Mouse (Mus musculus): Measurements from ENCODE around the gene Parpbp.

Gene Parpbp

DNA sequence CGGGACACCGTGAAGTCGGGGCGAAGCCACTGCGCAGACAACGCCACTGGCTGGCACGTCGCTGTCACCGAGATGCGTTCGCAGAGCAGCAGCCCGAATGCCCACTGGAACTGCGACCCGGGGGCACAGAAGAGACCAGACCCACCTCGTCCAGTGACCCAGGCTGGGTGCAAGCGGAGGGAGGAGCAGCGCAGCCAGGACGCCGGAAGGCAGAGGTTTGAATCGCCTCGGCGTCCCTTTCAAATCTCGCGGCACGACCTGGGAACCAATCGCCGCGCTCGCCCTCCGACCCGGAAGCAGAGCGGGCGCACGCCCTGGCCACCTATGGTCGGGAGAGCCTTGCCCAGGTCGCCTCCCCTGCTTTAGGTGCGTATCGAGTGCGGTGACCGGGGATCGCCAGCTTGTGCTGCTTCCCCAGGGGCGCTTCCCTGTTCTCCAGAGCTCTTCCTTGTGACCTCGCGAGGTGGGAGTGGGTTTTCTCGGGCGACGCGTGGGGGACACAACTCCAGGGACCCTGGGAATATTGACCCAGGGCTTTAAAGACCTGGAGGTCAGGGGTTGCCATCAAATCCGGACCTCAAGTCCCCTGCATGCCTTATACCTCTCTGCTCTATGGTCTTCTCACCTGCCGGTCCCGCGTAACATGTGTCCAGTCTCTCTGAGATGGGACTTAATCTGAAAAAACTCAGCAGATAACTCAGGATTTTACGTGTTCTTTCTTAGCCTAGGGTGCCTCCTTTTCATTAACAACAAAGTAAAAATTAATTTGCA lies at the start of gene Parpbp, which contains the start of gene Nup37:
Parpbp (minus strand) TSS at position 235 of the 771 bp plus-strand sequence.
Nup37 (plus strand) TSS at position 286 of the 771 bp plus-strand sequence.
- DNase-seq = peak; percentile 91

DNA sequence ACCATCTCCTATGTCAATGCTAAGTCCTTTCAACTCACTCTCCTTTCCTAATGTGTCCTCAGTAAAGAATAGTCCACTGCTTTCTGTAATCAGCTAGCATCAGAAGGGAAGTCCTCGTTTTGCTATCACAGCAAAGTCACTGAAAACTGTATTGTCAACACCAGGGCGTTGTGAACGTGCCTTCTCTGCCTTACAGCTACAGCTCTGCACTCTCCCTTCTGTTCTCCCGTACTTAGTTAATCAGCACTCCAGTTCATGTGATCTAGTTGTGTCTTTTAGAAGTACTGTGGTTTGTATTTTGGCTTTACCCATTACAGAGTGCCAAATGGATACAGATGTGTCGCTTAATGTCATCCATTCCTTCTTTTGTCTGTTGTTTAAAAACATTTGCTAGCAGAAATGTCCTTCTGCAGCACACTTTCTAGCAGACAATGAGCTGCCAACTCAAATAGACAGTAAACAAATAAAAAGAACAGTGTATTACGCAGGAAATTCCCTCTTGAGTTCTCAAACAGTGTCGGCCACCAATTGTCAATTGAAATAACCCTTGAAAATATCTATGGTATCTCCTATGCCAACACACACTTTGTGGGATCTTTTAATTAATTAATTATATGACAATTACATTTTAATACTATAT lies 20.8 kb upstream of the Parpbp start:
- no peak for DNase-seq

DNA sequence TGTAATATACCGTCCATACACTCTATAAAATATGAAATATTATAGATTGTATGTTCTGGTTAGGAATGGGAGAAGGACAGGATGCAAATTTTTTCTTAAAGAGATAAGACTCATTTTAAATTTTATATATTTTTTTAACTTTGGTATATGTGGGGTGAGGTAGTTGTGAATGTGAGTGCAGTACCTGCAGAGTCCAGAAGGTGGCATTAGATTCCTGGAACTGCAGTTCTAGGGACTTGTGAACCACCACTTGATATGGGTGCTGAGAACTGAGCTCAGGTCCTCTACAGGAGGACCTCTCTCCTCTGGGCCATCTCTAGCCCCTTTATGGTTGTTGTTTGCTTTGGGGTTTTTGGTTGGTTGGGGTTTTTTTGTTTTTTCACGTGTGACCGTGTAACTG lies 19.4 kb upstream of the Parpbp start:
- DNase-seq = no peak

DNA sequence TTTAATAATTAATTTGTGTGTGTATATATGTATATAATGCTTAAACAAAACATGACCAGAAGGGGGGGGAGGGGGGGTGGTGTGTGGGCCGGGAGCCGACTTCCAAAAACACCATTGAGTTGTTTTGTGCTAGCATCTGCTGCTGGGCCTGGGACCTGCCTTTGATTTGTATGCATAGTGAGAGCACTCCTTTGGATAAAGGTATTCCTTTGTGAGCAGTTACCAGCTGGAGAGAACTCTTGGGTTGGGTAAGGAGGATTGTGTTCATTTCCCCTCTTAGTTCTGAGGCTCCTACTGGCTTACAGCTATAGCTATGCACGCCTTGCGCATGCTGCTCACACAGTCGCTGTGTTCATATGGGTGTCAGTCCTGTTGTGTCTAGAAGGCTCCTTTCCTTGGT lies 15.9 kb upstream of the Parpbp start:
- DNase-seq = no peak

DNA sequence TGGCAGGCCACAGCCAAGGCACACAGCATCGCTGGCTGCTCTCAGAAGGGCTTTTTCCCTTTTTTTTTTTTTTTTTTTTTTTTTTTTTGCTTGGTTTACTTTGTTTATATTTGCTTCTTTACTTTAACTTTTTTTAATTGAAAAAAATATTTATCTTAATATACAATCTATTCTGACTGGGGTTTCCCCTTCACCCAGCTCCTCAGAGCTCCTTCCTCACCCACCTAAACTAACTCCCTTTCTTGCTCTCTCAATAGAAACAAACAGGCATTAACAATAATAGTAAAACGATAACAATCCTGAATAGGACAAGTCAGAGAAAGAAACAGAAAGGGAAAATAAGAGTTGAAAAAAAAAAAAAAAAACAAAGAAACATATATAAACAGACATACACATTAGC lies 15.4 kb upstream of the Parpbp start:
- no peak for DNase-seq

DNA sequence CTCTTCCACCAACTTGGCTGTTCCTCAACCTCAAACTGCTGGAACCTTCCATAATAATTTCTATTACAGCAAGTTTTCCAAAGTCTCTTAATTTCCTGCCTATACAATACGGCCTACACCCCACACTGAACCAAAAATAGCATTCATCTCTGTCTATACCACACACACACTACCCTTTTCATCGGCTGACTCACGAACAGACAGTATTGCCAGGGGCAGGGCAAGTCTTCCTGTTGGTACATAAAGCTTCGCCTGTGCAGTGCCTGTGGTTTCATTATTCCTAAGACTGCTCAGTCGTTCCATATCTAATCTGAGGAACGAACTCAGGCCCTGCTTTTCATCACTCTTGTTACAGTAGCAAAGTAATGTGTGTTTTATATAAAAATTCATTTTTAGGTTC lies 4.9 kb upstream of the Parpbp start:
- no peak for DNase-seq

DNA sequence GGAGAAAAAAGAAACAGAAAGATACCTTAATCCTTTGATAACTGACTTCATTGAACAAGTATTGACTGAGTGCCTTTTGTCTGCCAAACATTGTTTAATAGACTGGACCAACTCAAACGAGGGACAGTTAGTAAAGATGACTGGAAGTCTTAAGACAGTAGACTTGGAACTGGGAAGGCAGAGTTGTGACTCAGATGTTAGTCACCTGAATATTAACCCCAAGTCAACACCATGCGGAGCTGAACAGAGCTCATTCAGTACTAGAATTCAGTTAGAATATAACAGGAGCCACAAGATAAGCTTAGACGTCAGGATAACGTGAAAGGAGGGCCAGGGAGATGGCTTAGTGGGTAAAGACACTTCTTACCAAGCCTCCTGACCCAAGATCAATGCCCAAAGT lies 3.6 kb upstream of the Parpbp start:
- DNase-seq = no peak

DNA sequence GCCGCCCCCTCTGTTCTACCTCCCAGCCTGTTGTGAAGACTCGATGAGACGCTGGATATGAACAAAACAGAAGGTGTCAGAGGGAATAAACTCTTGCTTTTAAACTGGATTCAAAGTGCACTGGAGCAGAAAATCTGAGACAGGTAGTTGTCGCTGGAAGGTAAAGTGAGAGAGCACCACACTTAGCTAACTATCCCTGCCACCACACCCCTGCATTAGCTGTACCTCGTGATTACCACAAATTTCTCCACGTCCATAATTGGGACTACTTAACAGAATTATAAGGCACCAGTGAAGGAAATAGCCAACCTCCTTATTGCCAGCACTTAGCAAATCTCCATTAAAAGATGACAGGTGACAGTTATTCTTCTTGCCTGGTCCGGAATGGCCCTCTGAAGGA lies 554 bp downstream of the Parpbp start:
- DNase-seq = no peak

DNA sequence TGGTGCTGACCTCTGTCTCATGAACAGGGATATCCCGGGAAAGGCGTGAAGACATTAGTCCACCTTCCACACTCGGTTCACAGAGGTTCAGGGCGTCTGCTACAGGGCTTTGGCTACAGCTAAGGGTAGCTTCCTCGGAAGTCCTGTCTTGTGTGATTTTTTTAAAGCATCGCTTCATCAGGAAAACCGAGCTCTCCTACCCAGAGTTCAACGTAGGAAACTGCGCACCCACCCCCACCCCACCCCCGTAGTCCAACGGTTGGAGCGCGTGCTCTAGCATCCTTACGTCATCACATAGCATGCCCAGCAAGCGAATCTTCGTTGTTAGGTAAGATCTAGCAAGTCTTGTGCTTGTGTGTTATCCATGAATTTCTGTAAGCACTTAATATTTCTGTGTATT lies 11.1 kb downstream of the Parpbp start:
- DNase-seq = no peak

DNA sequence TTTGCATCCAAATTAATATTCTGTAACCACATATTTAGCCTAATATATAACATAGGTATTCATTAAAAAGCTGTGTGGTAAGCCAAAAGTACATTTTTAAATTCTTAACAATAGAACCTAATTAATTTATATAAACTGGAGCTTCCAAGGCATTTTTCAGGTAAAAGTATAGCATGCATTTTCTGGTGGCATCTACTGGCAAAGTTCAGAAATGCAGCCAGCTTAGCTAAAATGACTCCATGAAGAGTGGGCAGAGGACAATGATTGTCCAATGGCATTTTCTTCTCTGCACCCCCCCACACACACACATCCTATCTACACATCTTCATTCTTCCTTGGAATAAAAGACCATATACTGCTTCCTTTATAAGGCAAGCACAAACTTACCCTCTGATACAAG lies 27.0 kb downstream of the Parpbp start:
- peak; percentile 4 for DNase-seq

DNA sequence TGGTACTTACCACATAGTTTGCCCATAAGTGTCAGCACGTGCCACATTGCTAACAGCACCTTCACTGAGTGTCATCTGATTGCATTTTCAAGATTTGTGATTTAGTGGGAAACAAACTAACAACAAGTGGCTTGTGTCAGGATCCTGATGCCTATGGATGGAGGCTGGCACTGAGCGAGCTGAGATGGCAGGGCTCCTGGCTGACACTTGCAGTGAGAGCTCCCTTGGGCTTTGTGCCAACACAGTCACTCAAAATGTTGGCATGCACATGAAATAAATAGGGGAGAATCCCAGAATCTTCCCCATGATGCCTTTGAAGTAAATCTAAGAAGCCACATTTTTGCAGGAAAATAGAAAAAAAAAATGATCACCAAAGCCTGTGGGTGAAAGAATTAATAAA lies 33.5 kb downstream of the Parpbp start:
- DNase-seq = no peak

DNA sequence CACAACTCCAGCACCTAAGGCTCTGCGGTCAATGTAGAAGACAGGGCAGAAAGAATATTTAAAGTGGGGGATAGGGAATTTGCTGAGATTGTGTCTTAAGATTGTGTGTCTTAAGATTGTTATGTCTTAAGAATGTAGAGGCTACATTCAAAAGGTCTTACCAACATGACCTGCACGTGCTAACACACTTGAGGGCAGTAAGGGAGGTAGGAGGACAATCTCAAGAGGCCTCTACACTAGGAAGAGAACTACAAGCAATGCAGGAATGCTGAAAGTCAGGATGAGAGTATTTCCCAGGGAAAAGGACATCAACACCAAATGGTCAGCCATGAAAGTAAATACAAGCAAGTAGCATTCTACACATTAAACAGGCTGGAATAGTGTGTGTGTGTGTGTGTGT lies 40.6 kb downstream of the Parpbp start:
- no peak for DNase-seq

DNA sequence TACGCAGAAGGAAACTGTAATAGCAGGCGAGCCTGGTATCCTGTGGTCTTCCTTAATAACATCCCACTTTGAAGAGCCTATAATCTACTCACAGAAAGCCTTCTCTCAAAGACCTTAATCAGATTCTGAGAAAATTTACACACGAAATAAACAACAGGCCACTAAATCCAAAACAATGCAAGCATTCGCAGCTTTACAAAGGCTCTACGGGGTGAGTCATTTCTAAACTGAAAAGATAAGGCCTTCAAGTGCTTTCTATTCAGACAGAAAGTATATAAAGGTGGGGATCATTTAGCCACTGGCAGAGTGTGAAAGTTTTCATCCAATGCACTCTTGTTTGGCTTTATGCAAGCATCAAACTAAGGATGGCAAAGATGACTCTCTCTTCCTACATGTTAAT lies 56.0 kb downstream of the Parpbp start, which contains the start of gene Pmch:
Pmch (plus strand) TSS at position 301 of the 400 bp plus-strand sequence.
- DNase-seq = no peak

DNA sequence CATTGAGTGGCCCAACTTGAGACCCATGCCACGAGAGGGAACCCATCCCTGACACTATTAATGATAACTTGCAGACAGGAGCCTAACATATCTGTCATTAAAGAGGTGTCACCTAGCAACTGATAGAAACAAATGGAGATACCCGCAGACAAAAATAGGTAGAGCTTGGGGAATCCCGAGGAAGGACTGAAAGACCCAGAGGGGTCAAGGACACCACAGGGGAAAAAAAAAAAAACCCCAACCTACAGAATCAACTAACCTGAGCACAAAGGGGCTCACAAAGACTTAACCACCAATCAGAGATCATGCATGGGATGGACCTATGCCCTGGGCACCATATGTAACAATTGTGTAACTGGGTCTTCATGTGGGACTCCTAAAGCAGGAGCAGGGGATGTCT lies 79.4 kb downstream of the Parpbp start:
- no peak for DNase-seq

DNA sequence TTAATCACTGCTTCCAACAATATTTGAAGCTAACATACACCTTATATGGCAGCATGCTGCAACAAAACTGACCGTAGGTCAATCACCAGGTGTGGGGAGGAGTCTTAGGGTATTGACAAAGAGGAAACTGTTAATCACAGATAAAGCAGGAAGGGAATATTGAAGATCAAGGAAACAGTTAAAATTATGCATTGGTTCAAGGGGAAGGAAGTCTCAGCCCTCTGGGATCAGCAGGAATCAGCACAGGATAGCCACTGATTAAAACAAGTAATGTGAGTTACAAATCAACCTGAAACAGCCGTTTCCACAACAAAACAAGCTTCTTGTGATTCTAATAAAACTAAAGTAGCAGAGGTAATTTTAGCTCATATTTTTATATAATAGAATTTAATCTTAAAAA lies 81.9 kb downstream of the Parpbp start:
- no peak for DNase-seq

DNA sequence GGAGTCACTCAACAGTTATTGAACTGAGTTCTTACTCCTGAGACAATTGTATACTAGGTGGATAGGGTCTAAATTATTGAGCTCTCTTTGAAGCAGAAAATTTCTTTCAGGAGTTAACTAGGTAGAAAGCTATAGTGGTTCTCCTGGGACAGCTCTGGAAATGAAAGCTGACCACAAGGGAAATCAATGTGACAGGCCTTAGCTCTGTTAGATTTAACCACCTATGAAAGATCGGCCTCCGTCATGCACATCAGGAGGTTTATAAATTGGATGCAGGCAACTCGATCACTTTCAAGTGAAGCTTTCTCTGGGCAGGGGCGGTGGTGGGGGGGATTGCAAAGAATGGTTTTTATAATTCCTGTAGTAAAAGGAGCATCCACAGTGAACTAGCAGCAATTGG lies 83.3 kb downstream of the Parpbp start:
- DNase-seq = no peak

DNA sequence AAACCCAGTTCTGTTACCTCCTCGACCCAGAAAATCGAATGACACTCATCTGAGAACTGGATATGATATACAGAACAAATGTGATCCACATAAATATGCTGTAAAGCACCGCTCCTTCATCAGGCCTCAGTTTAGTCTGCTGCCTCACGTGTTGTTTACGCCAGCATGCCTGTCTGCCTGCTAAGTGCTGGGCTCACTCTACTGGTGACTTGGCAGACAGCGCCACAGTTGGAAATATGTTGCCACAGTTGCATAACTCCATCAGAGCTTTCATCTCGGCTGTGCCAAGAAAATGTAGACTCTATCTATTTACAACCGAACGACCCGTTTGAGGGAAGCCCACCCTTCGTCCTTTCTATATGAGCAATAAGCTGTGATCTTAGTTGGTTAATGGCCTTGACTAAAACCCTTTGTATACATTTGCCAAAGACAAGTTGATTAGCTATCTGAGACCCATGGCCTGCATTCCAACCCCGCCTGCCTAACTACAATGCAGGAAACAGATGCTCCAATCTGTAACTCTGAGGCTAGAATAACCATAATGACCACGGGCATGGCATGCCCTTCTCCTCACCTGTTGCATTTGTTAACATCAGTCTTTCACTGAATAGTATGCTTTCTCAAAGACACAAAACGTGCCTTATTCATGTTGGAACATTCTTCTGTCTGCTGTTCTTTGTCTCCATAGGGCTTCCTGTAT lies 89.6 kb downstream of the Parpbp start:
- no peak for DNase-seq

DNA sequence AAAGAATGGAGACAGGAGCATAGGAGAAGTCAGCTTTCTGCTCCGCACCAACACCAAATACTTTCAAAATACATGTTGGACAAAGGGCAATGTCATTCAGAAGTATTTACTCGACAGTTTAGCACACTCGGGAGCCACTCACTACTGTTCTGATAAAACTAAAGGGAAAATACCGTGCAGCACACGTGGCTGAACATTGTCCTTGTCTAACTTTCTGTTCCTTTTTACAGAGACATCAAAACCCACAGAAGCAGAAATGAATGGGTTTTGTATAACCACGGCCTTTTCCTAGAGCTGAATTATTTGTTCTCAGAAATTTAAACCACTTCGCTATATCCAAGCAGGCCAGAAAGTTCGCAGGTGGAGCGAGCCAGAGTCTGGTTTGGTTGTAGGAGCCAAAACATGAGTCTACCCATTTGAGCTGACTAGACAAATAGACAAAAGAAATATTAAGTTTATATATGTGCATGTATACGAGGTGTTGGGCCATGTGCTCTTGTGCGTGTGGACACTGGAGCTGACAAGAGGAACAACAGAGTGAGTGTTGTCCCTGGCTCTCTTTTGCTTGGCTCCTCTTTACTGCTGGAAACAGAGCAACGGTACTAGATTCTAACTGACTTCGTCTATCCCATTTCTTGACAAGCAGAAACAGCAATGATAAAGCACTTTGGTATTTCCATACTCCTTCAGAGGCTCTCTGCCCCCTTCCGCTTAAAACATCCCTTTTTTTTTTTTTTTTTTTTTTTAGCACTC lies 92.3 kb downstream of the Parpbp start:
- DNase-seq = no peak

DNA sequence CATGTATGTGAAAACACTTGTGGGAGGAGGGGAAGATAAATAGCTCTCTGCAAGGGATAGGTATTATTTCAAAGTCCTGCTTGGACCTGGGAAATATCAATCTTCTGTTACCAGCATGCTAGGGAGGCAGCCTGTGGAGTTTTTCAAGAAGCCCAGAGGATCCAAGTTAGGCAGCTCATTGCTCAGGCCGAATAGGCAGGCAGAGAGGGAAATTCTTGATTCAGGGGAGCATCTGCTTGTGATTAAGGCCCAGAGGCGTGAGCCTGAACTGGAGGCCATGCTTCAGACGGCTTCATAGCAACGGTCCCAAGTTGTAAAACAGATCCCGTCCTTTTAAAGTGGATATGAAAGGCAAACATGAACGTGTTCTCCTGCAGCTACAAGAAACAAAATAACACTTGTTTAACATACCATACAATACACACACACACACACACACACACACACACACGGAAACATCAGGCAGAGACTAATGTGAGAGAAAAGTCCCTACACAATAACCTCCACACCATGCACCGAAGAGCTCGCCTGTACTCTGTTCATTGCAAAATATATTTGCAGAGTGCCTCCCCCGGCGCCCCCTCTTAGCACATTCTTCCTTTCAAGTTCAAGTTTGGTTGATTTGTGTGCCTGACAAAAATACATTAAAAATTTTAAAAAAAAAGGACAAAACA lies 100.5 kb downstream of the Parpbp start:
- no peak for DNase-seq

DNA sequence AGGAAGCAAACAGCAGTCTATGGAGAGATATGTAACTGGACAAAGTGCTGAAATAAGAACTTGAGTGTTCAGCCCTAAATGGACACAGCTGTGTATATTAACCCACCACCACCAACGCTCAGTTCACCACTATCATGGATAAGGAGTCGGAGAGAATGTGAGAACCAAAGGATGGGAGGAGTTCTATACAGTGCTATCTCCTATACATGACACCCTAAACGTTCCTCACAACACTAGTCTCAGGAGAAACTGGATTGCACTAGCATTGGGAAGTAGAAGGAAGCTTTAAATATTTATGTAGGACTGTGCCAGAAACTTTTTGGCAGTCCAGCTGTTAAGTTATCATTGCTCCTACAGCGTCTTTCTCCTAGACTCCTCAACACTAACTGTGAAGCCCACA lies 102.4 kb downstream of the Parpbp start:
- no peak for DNase-seq

Measured in retina, postnatal 1 day (tissue).